Mouse (Mus musculus) lung, embryonic 14.5 days (tissue): ENCODE measurements around the gene Gpr88. TPM values are rescaled to one million over a fixed set of nuclear protein-coding genes. Genes with fewer than 3 reads are reported as not detected.

Source experiments
- ATAC-seq: fragments of 200-750 bp; cut with Nextera tagmentation; 2 replicates; pipeline ENCODE4 v1.8.0; 2017; ENCODE audit warnings: mild to moderate bottlenecking, moderate TSS enrichment, moderate library complexity; ENCODE audit not compliant: insufficient read depth
- DNase-seq: peaks from one replicate; pipeline ENCODE4 v3.0.0-alpha.2; 2015
- H3K27ac ChIP-seq: fragments of 300-500 bp; sonication (generic); 2 replicates; pipeline ENCODE4 v1.5.1; 2014; ENCODE audit warnings: low read depth, mild to moderate bottlenecking, moderate library complexity
- H3K27me3 ChIP-seq: fragments of 300-500 bp; sonication (generic); 2 replicates; pipeline ENCODE4 v1.6.1; 2014; ENCODE audit warnings: low read length, control low read depth; ENCODE audit not compliant: insufficient read depth
- H3K36me3 ChIP-seq: fragments of 300-500 bp; sonication (generic); 2 replicates; pipeline ENCODE4 v1.6.1; 2014; ENCODE audit warnings: control low read depth; ENCODE audit not compliant: insufficient read depth
- H3K4me1 ChIP-seq: fragments of 300-500 bp; sonication (generic); 2 replicates; pipeline ENCODE4 v1.6.1; 2014; ENCODE audit warnings: antibody characterized with exemption, control low read depth; ENCODE audit not compliant: insufficient read depth
- H3K4me2 ChIP-seq: fragments of 300-500 bp; sonication (generic); 2 replicates; pipeline ENCODE4 v1.6.1; 2014; ENCODE audit warnings: mild to moderate bottlenecking
- H3K4me3 ChIP-seq: fragments of 300-500 bp; sonication (generic); 2 replicates; pipeline ENCODE4 v1.5.1; 2014; ENCODE audit warnings: low read depth, low read length
- H3K9ac ChIP-seq: fragments of 300-500 bp; sonication (generic); 2 replicates; pipeline ENCODE4 v1.6.1; 2014
- H3K9me3 ChIP-seq: fragments of 300-500 bp; sonication (generic); 2 replicates; pipeline ENCODE4 v1.6.1; 2016; ENCODE audit warnings: low read depth, low read length, control low read depth
- CTCF ChIP-seq: IDR thresholded peaks from 2 replicates; pipeline ENCODE4 v1.5.1; 2016; ENCODE audit warnings: antibody characterized with exemption, low read depth
- WGBS: fragments of 180-500 bp; shearing (Covaris S2); extraction: QIAGEN DNeasy Blood & Tissue Kit; methylation state at CpG from one replicate; pipeline ENCODE4 v1.1.7; 2014; 5-methylcytosine and 5-hydroxymethylcytosine counted together
- polyA plus RNA-seq: library from polyadenylated mRNA; unstranded; fragments of >200 nt; fragmentation: Nextera tagmentation; extraction: Ambion mirVana; gene quantifications from 2 replicates; pipeline ENCODE4 v1.2.1, GENCODE M21; 2014

The Gpr88 gene
- polyA plus RNA-seq, 1 experiment from 2014 or later = 1.3 TPM

DNA sequence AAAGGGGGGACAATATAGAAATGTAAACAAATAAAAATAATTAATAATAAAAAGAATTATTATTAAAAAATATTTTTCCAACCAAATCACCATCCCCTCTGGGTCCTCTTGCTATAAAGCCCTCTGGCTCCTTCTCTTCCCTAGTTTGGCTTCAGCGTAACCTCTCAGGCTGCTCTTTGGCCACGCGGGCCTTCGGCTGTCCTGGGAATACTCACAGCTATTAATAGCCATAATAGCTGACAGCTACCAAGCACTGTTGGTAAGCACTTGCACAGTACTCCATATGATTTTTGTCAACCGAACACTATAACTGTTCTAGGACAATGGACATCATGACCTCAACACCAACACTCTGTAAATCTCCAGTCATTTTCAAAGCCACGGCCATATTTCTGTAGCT is 35.5 kb upstream of the Gpr88 start:
- H3K4me3 ChIP-seq = no peak overlapping the region
- DNase-seq = peak; percentile 27
- no peak overlapping the region for H3K27ac ChIP-seq
- WGBS = 70% methylated on average over 6 of the region's 6 CpGs
- H3K36me3 ChIP-seq = peaks cover 18% of the 10 kb centered on the region
- no peak overlapping the region for H3K4me2 ChIP-seq
- H3K9ac ChIP-seq = no peak overlapping the region
- no peak for ATAC-seq
- H3K9me3 ChIP-seq = no peaks in the 10 kb centered on the region
- H3K4me1 ChIP-seq = no peaks in the 10 kb centered on the region
- TF ChIP-seq CTCF = no peak
- H3K27me3 ChIP-seq = no peaks in the 10 kb centered on the region

DNA sequence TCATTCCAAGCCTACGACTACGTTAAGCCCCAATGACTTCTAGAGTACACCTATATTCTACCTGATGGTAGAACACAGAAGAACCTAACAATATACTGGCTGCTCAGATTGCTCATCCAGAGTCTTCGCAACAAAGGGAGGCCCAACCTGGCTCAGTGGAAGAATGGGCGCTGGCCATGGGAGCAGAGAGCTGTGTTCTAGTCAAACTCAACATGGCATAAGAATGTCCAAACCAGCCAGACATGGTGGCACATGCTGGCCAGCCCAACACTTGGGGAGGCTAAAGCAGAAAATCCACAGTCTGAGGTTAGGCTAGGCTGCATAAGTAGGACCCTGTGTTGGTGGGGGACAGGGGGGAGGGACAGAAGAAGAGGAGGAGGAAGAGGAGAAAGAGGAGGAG is 31.4 kb upstream of the Gpr88 start:
- Histone ChIP-seq H3K4me2 (no peak overlapping the region), H3K27ac (no peak overlapping the region), H3K9me3 (no peaks in the 10 kb centered on the region), H3K9ac (no peak overlapping the region), H3K27me3 (no peaks in the 10 kb centered on the region), H3K36me3 (peaks cover 11% of the 10 kb centered on the region; the same call in 1 of the 2 replicates), H3K4me3 (no peak overlapping the region), H3K4me1 (no peaks in the 10 kb centered on the region)
- ATAC-seq = no peak
- WGBS = 96% methylated on average over 4 of the region's 4 CpGs
- TF ChIP-seq CTCF = no peak
- DNase-seq = no peak

DNA sequence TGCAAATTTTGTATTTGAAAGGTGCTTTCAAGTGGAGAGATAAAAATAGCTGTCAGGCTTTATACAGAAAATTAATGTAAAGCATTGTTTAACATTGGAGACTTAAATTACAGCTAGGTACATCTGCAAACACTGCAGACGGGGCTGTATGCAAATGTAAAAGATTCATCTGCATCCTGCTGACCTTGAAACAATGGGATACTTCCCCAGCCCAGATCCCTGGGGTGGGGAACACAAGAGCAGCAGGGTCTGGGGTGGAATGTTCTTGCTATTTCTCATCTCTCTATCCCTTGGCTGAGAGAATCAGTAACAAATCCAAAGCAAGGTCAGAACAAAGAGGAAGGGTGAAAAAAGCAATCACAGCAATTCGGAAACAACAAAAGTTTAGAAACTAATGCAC is 30.7 kb upstream of the Gpr88 start:
- Histone ChIP-seq H3K4me1 (no peaks in the 10 kb centered on the region), H3K27ac (no peak overlapping the region), H3K4me2 (no peak overlapping the region), H3K4me3 (no peak overlapping the region), H3K9ac (no peak overlapping the region), H3K36me3 (peaks cover 11% of the 10 kb centered on the region; the same call in 1 of the 2 replicates), H3K9me3 (no peaks in the 10 kb centered on the region), H3K27me3 (no peaks in the 10 kb centered on the region)
- ATAC-seq (no peak), DNase-seq (no peak)
- TF ChIP-seq CTCF = no peak
- 63% methylated on average over 2 of the region's 2 CpGs for WGBS

DNA sequence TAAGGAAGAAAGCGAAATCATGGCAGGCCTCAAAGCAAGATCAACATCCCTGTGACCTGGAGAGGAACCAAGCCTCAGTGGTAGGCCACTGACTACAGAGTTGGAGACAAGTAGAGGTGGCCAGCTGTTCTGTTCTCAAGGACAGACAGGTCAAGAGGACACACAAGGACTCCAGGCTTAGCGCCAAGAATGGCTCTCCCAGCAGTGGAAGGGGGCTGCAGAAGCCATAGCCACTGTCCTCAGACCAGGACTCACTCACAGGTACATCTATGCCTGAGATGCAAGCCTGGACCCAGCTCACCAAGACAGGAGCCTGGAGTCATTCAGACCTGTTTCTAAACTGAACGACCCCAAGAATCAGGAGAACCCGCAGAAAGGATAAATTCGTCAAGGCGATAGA is 28.4 kb upstream of the Gpr88 start:
- Histone ChIP-seq H3K4me2 (no peak overlapping the region), H3K27me3 (no peaks in the 10 kb centered on the region), H3K27ac (no peak overlapping the region), H3K4me1 (no peaks in the 10 kb centered on the region), H3K4me3 (no peak overlapping the region), H3K9ac (no peak overlapping the region), H3K36me3 (peaks cover 11% of the 10 kb centered on the region; the same call in 1 of the 2 replicates), H3K9me3 (no peaks in the 10 kb centered on the region)
- 89% methylated on average over 6 of the region's 6 CpGs for WGBS
- ATAC-seq (no peak), DNase-seq (no peak)
- no peak for TF ChIP-seq CTCF

DNA sequence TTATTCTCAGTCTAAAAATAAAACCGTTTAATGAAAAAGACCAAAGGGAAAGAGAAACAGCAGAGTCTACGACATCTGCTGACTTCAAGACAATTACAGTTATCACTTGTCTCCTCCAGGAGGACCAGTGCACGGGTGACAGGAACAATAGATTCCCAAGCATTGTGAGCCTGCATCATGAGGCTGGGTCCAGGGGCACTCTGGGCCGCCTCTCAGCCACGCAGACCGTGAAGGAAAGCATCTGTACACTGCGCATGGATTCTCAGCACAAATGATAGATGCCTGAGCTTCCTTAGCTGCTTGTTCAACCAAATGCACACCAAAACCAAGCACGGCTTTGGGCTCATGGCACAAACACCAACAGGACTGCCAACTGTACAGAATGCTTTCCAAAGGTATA is 23.8 kb upstream of the Gpr88 start:
- no peak for DNase-seq
- peaks cover 11% of the 10 kb centered on the region; the same call in 1 of the 2 replicates for H3K36me3 ChIP-seq
- no peak overlapping the region for H3K4me3 ChIP-seq
- WGBS = 87% methylated on average over 8 of the region's 8 CpGs
- H3K27ac ChIP-seq = no peak overlapping the region
- H3K4me1 ChIP-seq = no peaks in the 10 kb centered on the region
- H3K27me3 ChIP-seq = no peaks in the 10 kb centered on the region
- no peak overlapping the region for H3K4me2 ChIP-seq
- no peak for ATAC-seq
- H3K9me3 ChIP-seq = no peaks in the 10 kb centered on the region
- no peak for TF ChIP-seq CTCF
- H3K9ac ChIP-seq = no peak overlapping the region

DNA sequence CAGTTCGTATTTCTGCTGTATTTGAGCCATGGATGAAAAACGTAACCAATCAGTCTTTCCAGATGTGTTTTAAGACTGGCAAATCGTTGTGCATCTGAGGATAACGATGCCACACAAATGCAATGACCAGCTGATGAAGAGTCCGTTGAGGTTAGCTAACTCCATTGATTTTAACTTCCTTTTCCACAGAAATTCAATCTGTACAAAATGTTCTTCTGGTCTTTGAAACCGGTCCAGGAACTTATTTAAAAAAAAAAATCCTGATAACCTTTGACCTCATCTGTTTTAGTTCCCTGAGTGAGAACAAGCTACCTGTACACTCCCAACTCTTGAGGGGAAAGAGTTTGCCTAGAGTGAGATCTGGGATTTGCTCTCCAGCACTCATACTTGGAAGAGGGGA is 18.4 kb upstream of the Gpr88 start:
- ATAC-seq (no peak), DNase-seq (no peak)
- H3K9ac ChIP-seq = no peak overlapping the region
- H3K27ac ChIP-seq = no peak overlapping the region
- 73% methylated on average over 6 of the region's 6 CpGs for WGBS
- no peak for TF ChIP-seq CTCF
- H3K27me3 ChIP-seq = no peaks in the 10 kb centered on the region
- H3K4me1 ChIP-seq = no peaks in the 10 kb centered on the region
- H3K4me3 ChIP-seq = no peak overlapping the region
- H3K4me2 ChIP-seq = no peak overlapping the region
- no peaks in the 10 kb centered on the region for H3K9me3 ChIP-seq
- H3K36me3 ChIP-seq = no peaks in the 10 kb centered on the region

DNA sequence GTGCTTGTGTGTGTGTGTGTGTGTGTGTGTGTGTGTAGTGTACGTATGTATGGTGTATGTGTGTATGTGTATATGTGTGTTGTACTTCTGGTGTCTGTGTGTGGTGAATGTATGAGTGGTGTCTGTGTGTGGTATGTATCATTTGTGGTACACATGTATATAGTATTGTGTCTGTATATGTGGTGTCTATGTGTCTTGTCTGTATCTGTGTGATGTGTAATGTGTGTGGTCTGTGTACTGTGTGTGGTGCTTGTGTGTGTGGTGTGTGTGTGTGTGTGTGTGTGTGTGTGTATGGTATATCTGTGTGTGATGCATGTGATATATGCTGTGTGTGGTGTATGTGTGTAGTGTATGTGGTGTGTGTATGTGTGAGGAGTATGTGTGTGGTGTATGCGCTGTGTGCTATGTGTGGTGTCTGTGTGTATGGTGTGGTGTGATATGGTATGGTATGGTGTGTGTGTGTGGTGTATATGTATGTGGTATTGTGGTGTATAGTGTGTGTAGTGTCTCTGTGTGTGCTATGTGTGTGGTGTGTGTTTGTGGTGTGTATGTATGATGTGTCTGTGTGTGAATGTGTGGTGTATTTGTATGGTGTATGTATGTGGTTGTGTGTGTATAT is 13.8 kb upstream of the Gpr88 start:
- no peak for DNase-seq
- no peak for TF ChIP-seq CTCF
- Histone ChIP-seq H3K9me3 (no peaks in the 10 kb centered on the region), H3K4me3 (no peak overlapping the region), H3K36me3 (no peaks in the 10 kb centered on the region), H3K27ac (no peak overlapping the region), H3K27me3 (no peaks in the 10 kb centered on the region), H3K4me2 (no peak overlapping the region), H3K9ac (no peak overlapping the region), H3K4me1 (0 out of 2 replicates have a peak, but pooled peaks cover 1% of the 10 kb centered on the region)
- WGBS = 96% methylated on average over 2 of the region's 2 CpGs
- 0 out of 2 replicates have a peak, but pooled peaks have one; percentile 23 for ATAC-seq
